Mouse (Mus musculus) hindbrain, embryonic 11.5 days (tissue): ENCODE measurements around the gene Tnfrsf13c. TPM values are rescaled to one million over a fixed set of nuclear protein-coding genes. Genes with fewer than 3 reads are reported as not detected.
A peak's percentile ranks its signal among the peaks of the same experiment; 100 is the strongest.

Experiments used
- ATAC-seq: fragments of 200-750 bp; cut with Nextera tagmentation; 2 replicates; pipeline ENCODE4 v1.8.0; 2017; ENCODE audit warnings: mild to moderate bottlenecking, moderate TSS enrichment, moderate library complexity; ENCODE audit not compliant: low FRiP score
- DNase-seq: peaks from one replicate; pipeline ENCODE4 v3.0.0-alpha.2; 2015; ENCODE audit warnings: low spot score
- H3K27ac ChIP-seq: fragments of 300-500 bp; sonication (generic); 2 replicates; pipeline ENCODE4 v1.5.1; 2014; ENCODE audit warnings: mild to moderate bottlenecking, low read depth, low read length
- H3K27me3 ChIP-seq: fragments of 300-500 bp; sonication (generic); 2 replicates; pipeline ENCODE4 v1.6.1; 2014; ENCODE audit warnings: mild to moderate bottlenecking, low read length, moderate library complexity, mixed read lengths; ENCODE audit not compliant: control insufficient read depth, insufficient read depth
- H3K36me3 ChIP-seq: fragments of 300-500 bp; sonication (generic); 2 replicates; pipeline ENCODE4 v1.6.1; 2014; ENCODE audit warnings: mild to moderate bottlenecking, low read length, moderate library complexity, mixed read lengths; ENCODE audit not compliant: control insufficient read depth, insufficient read depth
- H3K4me1 ChIP-seq: fragments of 300-500 bp; sonication (generic); replicated peaks from 2 replicates; pipeline ENCODE4 v1.6.1; 2014; ENCODE audit warnings: low read length, mixed read lengths; ENCODE audit not compliant: control insufficient read depth, insufficient read depth
- H3K4me2 ChIP-seq: fragments of 300-500 bp; sonication (generic); replicated peaks from 2 replicates; pipeline ENCODE4 v1.6.1; 2014; ENCODE audit warnings: mild to moderate bottlenecking, low read depth, low read length
- H3K4me3 ChIP-seq: fragments of 300-500 bp; sonication (generic); 2 replicates; pipeline ENCODE4 v1.5.1; 2014; ENCODE audit warnings: low read depth, low read length
- H3K9ac ChIP-seq: fragments of 300-500 bp; sonication (generic); 2 replicates; pipeline ENCODE4 v1.6.1; 2014; ENCODE audit warnings: low read depth, low read length
- H3K9me3 ChIP-seq: fragments of 300-500 bp; sonication (generic); 2 replicates; pipeline ENCODE4 v1.6.1; 2016; ENCODE audit warnings: low read length; ENCODE audit not compliant: control insufficient read depth
- WGBS: fragments of 180-500 bp; shearing (Covaris S2); extraction: QIAGEN DNeasy Blood & Tissue Kit; methylation state at CpG from one replicate; pipeline ENCODE4 v1.1.7; 2014; 5-methylcytosine and 5-hydroxymethylcytosine counted together
- polyA plus RNA-seq: library from polyadenylated mRNA; unstranded; fragments of >200 nt; fragmentation: Nextera tagmentation; extraction: Ambion mirVana; gene quantifications from 2 replicates; pipeline ENCODE4 v1.2.1, GENCODE M21; 2014

Tnfrsf13c gene
- polyA plus RNA-seq, 1 experiment from 2014 or later = 0.62 TPM

DNA sequence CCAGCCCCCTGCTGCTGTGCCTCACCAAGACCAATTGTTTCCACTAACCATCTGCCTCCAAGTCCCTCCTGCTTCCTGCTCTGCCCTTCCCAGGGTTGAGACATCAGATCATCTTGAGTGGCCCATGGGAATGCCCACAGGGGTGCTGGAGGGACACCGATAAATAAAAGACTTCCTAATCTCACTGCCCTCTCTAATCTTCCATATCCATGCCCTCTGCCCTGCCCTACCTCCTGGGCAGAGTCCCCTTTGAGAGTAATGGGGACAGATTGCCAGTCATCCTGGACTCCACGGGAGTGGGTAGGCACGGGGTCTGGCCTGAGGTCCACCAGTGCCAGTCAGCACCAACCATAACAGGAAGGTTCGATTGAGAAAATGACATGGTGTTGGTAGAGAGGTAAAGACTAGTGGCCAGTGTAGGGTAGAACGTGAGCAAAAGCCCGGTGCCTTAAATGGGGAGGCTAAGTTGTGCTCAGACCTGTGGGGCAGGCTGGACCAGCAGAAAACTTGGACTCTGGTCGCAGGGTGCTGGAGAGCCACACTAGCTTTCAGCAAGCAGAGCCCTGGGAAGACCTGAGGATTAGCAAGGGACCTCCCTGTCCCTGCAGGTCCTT is 540 bp upstream of the Tnfrsf13c start:
- Histone ChIP-seq H3K9ac (no peak overlapping the region), H3K4me3 (peak overlapping the region; percentile 28), H3K4me2 (peak overlapping the region; percentile 68), H3K27ac (no peak overlapping the region), H3K36me3 (no peaks in the 10 kb centered on the region), H3K4me1 (peaks cover 8% of the 10 kb centered on the region; the same call in 1 of the 2 replicates), H3K27me3 (peaks cover 11% of the 10 kb centered on the region), H3K9me3 (no peaks in the 10 kb centered on the region)
- ATAC-seq (no peak), DNase-seq (no peak)
- WGBS = 37% methylated on average over 7 of the region's 7 CpGs

GRCm38 (mm10) chr15:82223251-82223650 is 918 bp downstream of the Tnfrsf13c start:
- Histone ChIP-seq H3K27ac (no peak overlapping the region), H3K27me3 (peaks cover 11% of the 10 kb centered on the region), H3K4me3 (no peak overlapping the region), H3K4me2 (no peak overlapping the region), H3K9ac (no peak overlapping the region), H3K36me3 (no peaks in the 10 kb centered on the region), H3K4me1 (peaks cover 8% of the 10 kb centered on the region; the same call in 1 of the 2 replicates), H3K9me3 (no peaks in the 10 kb centered on the region)
- 35% methylated on average over 7 of the region's 7 CpGs for WGBS
- DNase-seq (no peak), ATAC-seq (peak; percentile 48; the same call in 1 of the 2 replicates)

- Histone ChIP-seq H3K27me3 (peaks cover 21% of the 10 kb centered on the region), H3K4me3 (no peak overlapping the region), H3K9ac (no peak overlapping the region), H3K27ac (no peak overlapping the region), H3K36me3 (no peaks in the 10 kb centered on the region), H3K4me2 (no peak overlapping the region), H3K4me1 (peaks cover 15% of the 10 kb centered on the region; the same call in 1 of the 2 replicates), H3K9me3 (no peaks in the 10 kb centered on the region)
- 69% methylated on average over 14 of the region's 14 CpGs for WGBS
- ATAC-seq (no peak), DNase-seq (no peak)
Observed at GRCm38 (mm10) chr15:82221104-82221860, 2.9 kb downstream of the Tnfrsf13c start.

DNA sequence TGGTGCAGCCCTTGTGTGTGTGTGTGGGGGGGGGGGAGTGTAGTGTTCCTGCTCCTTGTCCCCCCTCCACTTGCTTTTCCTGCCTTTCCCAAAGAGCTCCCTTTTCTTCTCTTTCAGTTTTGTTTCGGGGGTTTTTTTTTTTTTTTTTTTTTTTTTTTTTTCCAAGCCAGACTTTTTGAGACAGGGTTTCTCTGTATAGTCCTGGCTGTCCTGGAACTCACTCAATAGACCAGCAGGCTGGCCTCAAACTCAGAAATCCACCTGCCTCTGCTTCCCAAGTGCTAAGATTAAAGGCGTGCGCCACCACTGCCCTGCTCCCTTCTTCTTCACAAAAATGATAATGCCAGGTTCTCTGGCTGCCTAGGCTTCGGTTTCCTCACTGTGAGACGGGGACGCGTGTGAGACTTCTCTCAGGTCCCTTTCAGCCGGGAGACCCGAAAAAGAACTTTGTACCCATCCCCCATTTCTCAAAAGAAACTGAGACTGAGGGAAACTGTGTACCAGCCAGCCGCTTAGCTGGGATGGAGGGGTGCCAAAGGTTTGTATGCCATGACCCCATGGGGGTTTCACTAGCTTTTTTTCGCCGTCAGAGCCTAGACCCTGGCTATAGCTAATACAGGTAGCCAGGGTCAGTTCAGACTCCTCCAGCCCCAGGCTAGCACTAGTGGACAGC is 4.0 kb downstream of the Tnfrsf13c start:
- ATAC-seq (no peak), DNase-seq (no peak)
- Histone ChIP-seq H3K27ac (0 out of 2 replicates have a peak overlapping the region, but pooled peaks have one; percentile 6), H3K9ac (no peak overlapping the region), H3K4me1 (peaks cover 15% of the 10 kb centered on the region; the same call in 1 of the 2 replicates), H3K9me3 (no peaks in the 10 kb centered on the region), H3K4me3 (no peak overlapping the region), H3K36me3 (no peaks in the 10 kb centered on the region), H3K4me2 (no peak overlapping the region), H3K27me3 (peaks cover 30% of the 10 kb centered on the region)
- 66% methylated on average over 12 of the region's 12 CpGs for WGBS

GRCm38 (mm10) chr15:82218778-82219666 is 5.1 kb downstream of the Tnfrsf13c start:
- ATAC-seq = no peak
- H3K36me3 ChIP-seq = no peaks in the 10 kb centered on the region
- H3K9ac ChIP-seq = no peak overlapping the region
- 77% methylated on average over 26 of the region's 26 CpGs for WGBS
- H3K27me3 ChIP-seq = peaks cover 29% of the 10 kb centered on the region
- H3K4me2 ChIP-seq = no peak overlapping the region
- DNase-seq = no peak
- no peak overlapping the region for H3K4me3 ChIP-seq
- H3K4me1 ChIP-seq = peaks cover 11% of the 10 kb centered on the region; the same call in 1 of the 2 replicates
- H3K27ac ChIP-seq = no peak overlapping the region
- no peaks in the 10 kb centered on the region for H3K9me3 ChIP-seq

- H3K9me3 ChIP-seq = no peaks in the 10 kb centered on the region
- H3K4me1 ChIP-seq = peaks cover 10% of the 10 kb centered on the region; the same call in 1 of the 2 replicates
- H3K27ac ChIP-seq = no peak overlapping the region
- no peaks in the 10 kb centered on the region for H3K36me3 ChIP-seq
- peaks cover 37% of the 10 kb centered on the region for H3K27me3 ChIP-seq
- H3K4me2 ChIP-seq = no peak overlapping the region
- DNase-seq (no peak), ATAC-seq (no peak)
- H3K4me3 ChIP-seq = no peak overlapping the region
- no peak overlapping the region for H3K9ac ChIP-seq
- 24% methylated on average over 9 of the region's 9 CpGs for WGBS
Observed at GRCm38 (mm10) chr15:82217980-82218379, 6.2 kb downstream of the Tnfrsf13c start.

DNA sequence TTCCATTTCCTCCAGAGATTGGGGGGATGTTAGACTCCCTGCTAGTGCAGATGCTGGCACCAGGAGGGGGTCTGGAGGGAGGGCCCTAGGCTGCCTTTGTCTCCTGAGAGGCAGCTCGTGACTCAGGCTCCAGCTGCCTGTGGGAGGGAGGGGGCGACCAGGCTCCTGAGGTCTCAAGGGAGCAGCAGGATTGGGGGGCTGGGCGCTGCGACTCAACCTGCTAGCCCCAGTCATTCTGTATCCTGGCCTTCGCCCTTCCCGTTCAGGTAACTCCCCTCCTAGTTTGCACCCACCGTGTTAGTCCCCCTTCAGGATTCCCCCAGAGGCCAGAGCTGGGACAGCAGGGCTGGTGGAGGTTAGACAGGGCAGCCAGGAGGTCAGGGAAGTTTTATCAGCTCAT is 7.1 kb downstream of the Tnfrsf13c start:
- no peak for ATAC-seq
- no peak for DNase-seq
- 6% methylated on average over 7 of the region's 7 CpGs for WGBS

More for the DNA sequence above, 7.1 kb downstream of the Tnfrsf13c start:
- H3K9ac ChIP-seq = no peak overlapping the region
- H3K4me3 ChIP-seq = no peak overlapping the region
- no peaks in the 10 kb centered on the region for H3K36me3 ChIP-seq
- H3K27me3 ChIP-seq = peaks cover 44% of the 10 kb centered on the region
- no peak overlapping the region for H3K4me2 ChIP-seq
- H3K27ac ChIP-seq = no peak overlapping the region
- peaks cover 13% of the 10 kb centered on the region; the same call in 1 of the 2 replicates for H3K4me1 ChIP-seq
- no peaks in the 10 kb centered on the region for H3K9me3 ChIP-seq
